Mouse (Mus musculus) testis, adult 2 months (tissue): Measurements from ENCODE around the gene Slc4a4.

Experiments
- CTCF ChIP-seq: fragments of 200-500 bp; IDR thresholded peaks from 2 replicates; pipeline ENCODE4 v1.5.1; 2012; ENCODE audit warnings: low read depth, mild to moderate bottlenecking, inconsistent platforms, low read length, moderate library complexity; ENCODE audit not compliant: control insufficient read depth, insufficient read depth, insufficient replicate concordance
- POLR2A ChIP-seq: fragments of 200-500 bp; IDR thresholded peaks from 2 replicates; pipeline ENCODE4 v1.6.1; 2012; ENCODE audit warnings: low read depth, mild to moderate bottlenecking, inconsistent platforms, low read length, moderate library complexity; ENCODE audit not compliant: control insufficient read depth

- TF ChIP-seq CTCF (no peak), POLR2A (no peak)
Measured at GRCm38 (mm10) chr5:89052230-89052629, 165.6 kb downstream of the Slc4a4 start.
